20 mouse cellular contexts compared by ENCODE assay signal in the genomic region with DNA sequence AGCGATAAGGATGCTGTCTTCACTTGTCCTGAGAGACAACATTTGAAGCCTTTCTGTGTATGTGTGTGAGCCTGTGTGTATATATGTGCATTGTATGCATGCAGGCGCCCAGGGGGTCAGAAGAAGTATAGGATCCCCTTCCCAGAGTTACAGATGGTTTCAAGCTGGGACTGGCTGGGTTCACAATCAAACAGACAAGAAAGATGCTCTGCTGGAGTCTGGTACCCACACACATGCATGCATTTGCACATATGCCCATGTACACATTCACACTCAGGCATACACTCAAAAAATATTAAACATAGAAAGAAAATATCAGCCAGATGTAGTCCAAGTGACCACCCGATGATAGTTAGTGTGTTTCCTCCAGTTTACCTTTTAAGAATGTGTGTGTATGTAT. TPM values are rescaled to one million over a fixed set of nuclear protein-coding genes. Genes with fewer than 3 reads are reported as not detected.
A peak's percentile ranks its signal among the peaks of the same experiment; 100 is the strongest.
DNase-seq lines count a peak whose midpoint lies in the region; ATAC-seq lines count a peak whose summit lies in the region.
"Had no signal": no experiment of that assay in that cellular context is flagged by ENCODE, and none has a peak within 500 bp of the region (broad histone marks: within the 10 kb centered on the region; RNA-seq: fewer than 3 reads in every experiment).

No protein-coding gene starts in this region.

- H3K4me2 ChIP-seq in midbrain, embryonic 11.5 days = no peak overlapping the region

- H3K9ac ChIP-seq in midbrain, embryonic 11.5 days (ENCODE audit: low read length) = no peak overlapping the region

- H3K27me3 ChIP-seq in midbrain, embryonic 11.5 days (ENCODE audit: control insufficient read depth, insufficient read depth, low read length) = no peaks in the 10 kb centered on the region
- H3K27me3 ChIP-seq in midbrain, embryonic 10.5 days (ENCODE audit: low read depth, poor library complexity, severe bottlenecking) = peaks cover 6% of the 10 kb centered on the region; the same call in 1 of the 2 replicates
- H3K27me3 ChIP-seq: Patski had no signal

- no peak overlapping the region for H3K27ac ChIP-seq in midbrain, embryonic 11.5 days (ENCODE audit: low read depth, low read length)
- H3K27ac ChIP-seq in midbrain, embryonic 10.5 days (replicated peaks) = no peak overlapping the region

- peaks cover 3% of the 10 kb centered on the region; the same call in 1 of the 2 replicates for H3K4me1 ChIP-seq in midbrain, embryonic 11.5 days (ENCODE audit: control insufficient read depth, insufficient read depth, low read length)
- H3K4me1 ChIP-seq in midbrain, embryonic 10.5 days = peaks cover 21% of the 10 kb centered on the region

- H3K36me3 ChIP-seq in midbrain, embryonic 11.5 days (ENCODE audit: control insufficient read depth, insufficient read depth, low read length) = no peaks in the 10 kb centered on the region
- no peaks in the 10 kb centered on the region for H3K36me3 ChIP-seq in midbrain, embryonic 10.5 days
- H3K36me3 ChIP-seq: G1E had no signal

- H3K4me3 ChIP-seq in midbrain, embryonic 11.5 days (ENCODE audit: low read depth, low read length) = no peak overlapping the region
- H3K4me3 ChIP-seq in midbrain, embryonic 10.5 days = no peak overlapping the region

- ATAC-seq in midbrain, embryonic 11.5 days (ENCODE audit: low FRiP score) = no peak
- ATAC-seq: activated CD4-positive, CD25-positive, alpha-beta regulatory T cell, adult 4 months; CD4-positive, CD25-positive, alpha-beta regulatory T cell, adult 4 months; Patski had no signal

- intact Hi-C loops in heart, postnatal 25 days (cut with DNase I) = no loop called here

- peak; percentile 75 for DNase-seq in heart, adult 11 months
- DNase-seq in heart, postnatal 25 days (ENCODE audit: low spot score) = no peak
- peak; percentile 57 for DNase-seq in midbrain, embryonic 11.5 days (ENCODE audit: low spot score, missing footprints)
- DNase-seq in midbrain, embryonic 10.5 days (ENCODE audit: low spot score) = no peak
- DNase-seq: adrenal gland, adult 2 months; adrenal gland, adult 8-10 months; adrenal gland, postnatal 10 days; adrenal gland, postnatal 14 days; adrenal gland, postnatal 25 days; adrenal gland, postnatal 36 days; B cell, adult 2 months; cerebellum, adult 11 months; cerebellum, adult 11-12 months; cerebellum, adult 18-20 months had no signal

- H3K9me3 ChIP-seq in midbrain, embryonic 11.5 days (ENCODE audit: control insufficient read depth, low read length) = peaks cover 3% of the 10 kb centered on the region; the same call in 1 of the 2 replicates
- H3K9me3 ChIP-seq in midbrain, embryonic 10.5 days (replicated peaks) = peaks cover 5% of the 10 kb centered on the region; the same call in 1 of the 2 replicates

- 86% methylated on average over 3 of the region's 3 CpGs for WGBS in midbrain, embryonic 11.5 days
- WGBS in midbrain, embryonic 10.5 days = 88% methylated on average over 3 of the region's 3 CpGs

RNA-seq across cellular contexts. Expression of gene Bdkrb2, which starts 20.5 kb away (rescaled TPM):
- total RNA-seq in heart, postnatal 25 days (2021) = under 1 TPM; 0.59 to 0.88 TPM
- 0.10 and 0.12 TPM in 2 replicates for polyA plus RNA-seq in midbrain, embryonic 11.5 days (2014; fragmentation: Nextera tagmentation; extraction: Ambion mirVana)
- polyA plus RNA-seq in midbrain, embryonic 10.5 days (2016; fragmentation: Nextera tagmentation; extraction: Ambion mirVana) = 0.46 and 0.72 TPM in 2 replicates
- total RNA-seq: CH12.LX, MEL had no signal
- polyA plus RNA-seq: activated CD4-positive, CD25-positive, alpha-beta regulatory T cell, adult 4 months; CD4-positive, CD25-positive, alpha-beta regulatory T cell, adult 4 months had no signal

Comparison
In these comparisons a context has a peak if more than half of its experiments do, and no peak if none do; other contexts are left out.
1. DNase-seq: peak in heart, adult 11 months (single experiment) and midbrain, embryonic 11.5 days (single experiment); none in heart, postnatal 25 days (single experiment) and midbrain, embryonic 10.5 days (single experiment).